Mouse (Mus musculus) adrenal gland, postnatal 4 days (tissue): Measurements from ENCODE around the gene Cnpy1. TPM values are rescaled to one million over a fixed set of nuclear protein-coding genes. Genes with fewer than 3 reads are reported as not detected.
A peak's percentile ranks its signal among the peaks of the same experiment; 100 is the strongest.

Experiments
- DNase-seq, 2 experiments: peaks; one replicate each; pipeline ENCODE4 v3.0.0; 2021 to 2022; ENCODE audit warnings: low spot score in 2 of 2, mixed read lengths in 2 of 2
- total RNA-seq, 2 experiments: library from RNA; stranded (reverse); gene quantifications; 2 replicates each; pipeline ENCODE4 v1.2.3; 2021

Cnpy1 gene
- total RNA-seq, 2 experiments from 2014 or later = 0.17 TPM

- peak in 1 of 2 experiments; percentile 4 for DNase-seq
These were observed 79.1 kb downstream of the Cnpy1 start for GRCm38 (mm10) chr5:28166256-28167231.

GRCm38 (mm10) chr5:28165358-28166255 lies 80.0 kb downstream of the Cnpy1 start, which contains the start of gene En2:
TSS of gene En2 (plus strand) at chr5:28165694.
- peak in 1 of 2 experiments; percentile 5 for DNase-seq

GRCm38 (mm10) chr5:28163926-28164325 lies 81.7 kb downstream of the Cnpy1 start:
- DNase-seq = no peak

DNA sequence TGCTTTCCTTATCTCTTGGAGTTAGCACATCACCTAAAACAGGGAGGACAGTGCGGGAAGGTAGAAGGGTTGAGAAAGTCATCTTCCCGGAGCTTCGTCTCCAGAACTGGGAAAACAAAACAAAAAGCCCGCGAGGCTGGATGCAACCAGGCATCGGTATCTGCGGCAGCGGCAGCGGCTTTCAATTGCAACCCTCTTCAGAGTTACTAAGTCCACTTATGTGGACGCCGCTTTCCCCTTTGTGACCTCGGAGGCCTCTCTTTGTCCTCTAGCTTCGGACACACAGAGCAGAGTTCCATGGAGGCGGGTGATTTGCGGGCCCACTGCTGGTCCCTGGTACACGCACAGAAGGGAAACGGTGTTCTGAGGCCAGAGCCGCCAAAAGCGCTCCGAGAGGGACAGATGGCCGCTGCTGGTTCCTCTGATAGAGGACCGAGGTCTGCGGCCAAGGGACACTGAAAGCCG lies 83.6 kb downstream of the Cnpy1 start:
- no peak for DNase-seq

DNA sequence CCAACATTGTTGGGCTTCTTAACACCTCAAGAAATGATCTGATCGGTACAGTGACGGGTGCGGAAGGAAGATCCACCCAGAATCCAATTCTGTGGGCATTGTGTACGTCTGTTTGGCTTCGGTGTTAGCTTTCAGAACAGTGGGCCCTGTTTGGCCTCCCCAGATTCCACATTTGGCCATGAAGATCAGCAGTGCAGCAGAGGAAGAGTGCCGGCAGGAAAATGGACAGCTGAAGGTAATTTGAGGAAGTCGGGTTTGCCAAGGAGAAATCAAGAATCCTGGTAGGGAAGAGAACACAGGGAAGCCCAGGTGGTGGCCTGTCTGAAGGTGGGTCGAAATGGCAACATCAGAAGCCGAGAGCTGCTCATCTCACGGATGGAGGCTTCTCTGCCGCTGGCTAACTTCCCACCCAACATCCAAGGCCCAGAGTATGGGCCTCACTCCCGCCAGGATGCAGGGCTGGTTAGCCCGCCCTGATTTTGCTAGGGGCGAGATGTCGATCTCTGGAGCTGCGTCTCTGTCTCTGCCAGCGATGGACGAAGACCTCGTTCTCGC lies 84.1 kb downstream of the Cnpy1 start:
- no peak for DNase-seq

- DNase-seq = no peak
These were observed 85.6 kb downstream of the Cnpy1 start for GRCm38 (mm10) chr5:28159891-28160470.

DNA sequence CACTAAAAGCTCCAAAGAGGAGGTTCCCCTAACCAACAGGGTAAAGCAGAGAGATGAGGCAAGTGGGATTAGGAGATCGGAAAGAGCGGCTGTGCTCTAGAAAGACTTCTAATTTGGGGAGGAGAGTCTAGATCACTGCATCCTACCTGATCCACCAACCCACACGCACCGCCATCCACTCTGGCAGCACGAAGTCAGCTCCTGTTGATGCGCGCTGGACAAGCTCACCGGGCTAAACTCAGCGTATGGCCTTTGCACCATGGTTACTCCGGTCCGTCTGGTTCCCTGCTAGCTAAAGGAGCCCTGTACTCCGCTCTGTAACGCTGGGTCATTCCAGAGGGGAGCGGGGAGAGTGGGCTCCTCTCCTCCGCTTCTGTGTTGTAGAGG lies 86.5 kb downstream of the Cnpy1 start:
- DNase-seq = no peak

DNA sequence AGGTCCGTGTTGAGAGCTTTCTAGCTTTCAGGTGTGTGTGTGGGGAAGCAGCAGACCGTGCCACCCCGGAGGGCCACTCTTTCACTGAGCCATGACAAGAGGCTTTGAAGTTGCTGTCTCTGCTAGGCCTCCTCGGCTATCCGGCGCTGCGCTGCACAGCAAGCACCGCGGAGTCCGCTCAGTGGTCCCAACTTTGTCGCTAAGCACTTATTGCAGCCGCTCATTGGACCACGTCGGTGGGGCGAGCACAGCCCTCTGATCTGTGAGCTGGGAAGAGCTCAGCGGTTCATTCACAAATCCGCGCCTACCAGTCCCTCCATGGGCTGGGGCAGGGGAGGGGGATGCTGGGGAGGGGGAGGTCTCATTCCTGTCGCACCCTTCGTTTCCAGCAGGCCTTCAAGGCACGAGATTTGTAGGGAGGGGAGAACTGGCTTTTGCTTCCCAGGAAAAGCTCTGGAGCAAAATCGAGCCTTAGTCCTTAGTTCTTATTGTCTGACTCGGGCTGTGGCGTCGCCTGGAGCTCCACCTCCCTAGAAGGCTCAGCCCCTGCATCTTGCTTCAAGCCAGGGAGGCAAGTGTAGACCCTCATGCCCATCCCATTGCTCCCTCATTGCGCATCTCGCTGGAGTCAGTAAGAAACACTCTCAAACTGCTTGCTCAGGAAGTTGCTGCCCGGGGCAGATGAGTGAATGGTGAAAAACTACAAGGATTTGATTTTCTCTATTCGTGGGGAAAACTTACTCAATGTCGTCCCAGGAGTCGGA lies 87.1 kb downstream of the Cnpy1 start:
- no peak for DNase-seq

GRCm38 (mm10) chr5:28157781-28158180 lies 87.8 kb downstream of the Cnpy1 start:
- DNase-seq = no peak

GRCm38 (mm10) chr5:28157044-28157730 lies 88.4 kb downstream of the Cnpy1 start:
- no peak for DNase-seq

Other genes starting within 250 kb of the Cnpy1 start
- gene Insig1, start 174.4 kb downstream of the Cnpy1 start, total RNA-seq = 10 to 100 TPM; 44.5 to 48.8 TPM
- under 1 TPM; 0.08 to 0.28 TPM for gene En2, start 80.1 kb downstream of the Cnpy1 start, total RNA-seq
- gene Rbm33, start 71.3 kb upstream of the Cnpy1 start, total RNA-seq = 10 to 100 TPM; 81.4 to 86.4 TPM
- gene Shh, start 221.4 kb upstream of the Cnpy1 start, total RNA-seq = 10 to 100 TPM; 27.8 to 36.5 TPM